Mouse (Mus musculus): ENCODE data around the gene Adgra3.

Gene Adgra3

DNA sequence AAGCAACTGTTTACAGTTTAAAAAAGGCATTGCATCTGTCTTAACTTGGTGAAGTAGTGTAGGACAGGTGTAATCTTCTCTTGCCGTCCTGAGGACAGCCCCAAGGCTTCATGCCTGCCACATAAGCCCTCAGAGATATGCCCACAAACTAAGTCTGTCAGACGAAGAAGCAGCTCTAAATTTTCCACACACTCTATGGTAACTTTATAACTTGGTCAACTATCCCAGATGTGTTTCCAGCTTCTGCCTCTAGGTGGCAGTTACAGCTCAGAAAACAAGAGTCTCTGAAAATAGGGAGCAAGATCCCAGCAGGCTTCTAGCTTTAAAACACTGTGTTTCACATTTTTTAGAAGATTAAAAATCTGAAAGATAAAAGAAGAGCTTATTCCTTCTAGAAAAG lies 82.8 kb downstream of the Adgra3 start:
- DNase-seq (ENCODE audit: low read depth, low spot score) = peak; percentile 50

GRCm38 (mm10) chr5:49974211-49974610 lies 84.6 kb downstream of the Adgra3 start:
- DNase-seq (ENCODE audit: low read depth, low spot score) = no peak

GRCm38 (mm10) chr5:49969660-49970059 lies 89.1 kb downstream of the Adgra3 start:
- no peak for DNase-seq (ENCODE audit: low read depth, low spot score)

DNA sequence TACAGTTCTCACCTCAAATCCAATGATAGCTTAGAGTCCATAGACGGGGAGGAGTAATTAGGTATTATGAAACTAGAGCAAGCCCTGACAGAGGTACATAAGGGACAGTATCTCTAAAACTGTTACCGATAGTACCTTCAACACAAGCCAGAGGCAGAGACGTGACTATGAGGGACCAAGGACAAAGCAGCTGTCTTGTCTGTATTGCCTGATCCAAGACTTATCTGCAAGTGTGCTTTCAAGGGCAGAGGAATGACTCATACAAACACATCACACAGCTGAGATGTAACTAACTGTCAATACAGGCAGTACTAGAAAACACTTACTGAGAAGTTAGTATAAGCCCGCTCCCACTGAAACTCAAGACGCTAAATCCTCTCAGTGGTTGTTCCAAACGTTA lies 91.1 kb downstream of the Adgra3 start:
- no peak for DNase-seq (ENCODE audit: low read depth, low spot score)

DNA sequence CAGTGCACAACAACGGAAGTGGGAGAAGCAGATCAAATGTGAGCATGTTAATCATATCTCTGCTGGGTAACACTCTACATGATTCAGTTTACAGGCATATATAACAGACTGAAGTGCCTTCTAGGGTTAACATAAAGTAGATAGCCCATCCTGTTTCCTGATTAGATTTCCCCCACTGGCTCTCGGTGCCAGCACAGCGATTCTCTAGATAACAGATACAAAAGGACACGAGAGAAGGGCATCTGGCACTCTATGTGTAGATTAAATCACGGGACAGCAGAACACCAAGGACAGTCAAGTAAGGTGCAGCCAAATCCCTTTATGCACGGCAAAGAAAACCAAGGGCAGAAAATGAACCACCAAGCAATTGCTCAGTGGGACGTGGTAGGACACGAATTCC lies 93.0 kb downstream of the Adgra3 start:
- no peak for DNase-seq (ENCODE audit: low read depth, low spot score)

GRCm38 (mm10) chr5:49961478-49962431 lies 97.1 kb downstream of the Adgra3 start:
- peak; percentile 28 for DNase-seq (ENCODE audit: low read depth, low spot score)

DNA sequence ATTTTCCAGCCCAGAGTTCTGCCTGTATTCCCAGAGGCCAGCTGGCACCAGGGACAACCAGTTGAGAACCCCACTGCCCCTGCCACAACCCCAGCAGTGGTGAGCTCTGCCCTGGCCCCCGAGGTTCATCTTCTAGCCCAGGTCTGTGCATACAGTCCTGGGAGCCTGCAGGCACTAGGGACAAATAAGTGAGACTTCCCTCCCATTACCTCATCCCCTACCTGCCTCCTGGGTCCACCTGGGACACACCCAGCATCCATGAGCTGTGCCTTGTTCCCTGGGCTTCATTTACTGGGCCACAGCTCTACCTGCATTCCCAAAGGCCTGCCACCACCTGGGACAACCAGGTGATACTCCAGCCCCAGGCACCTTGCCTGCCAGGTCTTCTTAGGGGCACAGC lies 122.5 kb downstream of the Adgra3 start:
- no peak for DNase-seq (ENCODE audit: low read depth, low spot score)

GRCm38 (mm10) chr5:49924712-49925111 lies 134.1 kb downstream of the Adgra3 start:
- no peak for DNase-seq (ENCODE audit: low read depth, low spot score)

GRCm38 (mm10) chr5:49915695-49916106 lies 143.1 kb downstream of the Adgra3 start:
- DNase-seq (ENCODE audit: low read depth, low spot score) = no peak

All from retina, postnatal 7 days (tissue).